Comparison of ENCODE assay signal across 9 mouse cellular contexts in the genomic region with DNA sequence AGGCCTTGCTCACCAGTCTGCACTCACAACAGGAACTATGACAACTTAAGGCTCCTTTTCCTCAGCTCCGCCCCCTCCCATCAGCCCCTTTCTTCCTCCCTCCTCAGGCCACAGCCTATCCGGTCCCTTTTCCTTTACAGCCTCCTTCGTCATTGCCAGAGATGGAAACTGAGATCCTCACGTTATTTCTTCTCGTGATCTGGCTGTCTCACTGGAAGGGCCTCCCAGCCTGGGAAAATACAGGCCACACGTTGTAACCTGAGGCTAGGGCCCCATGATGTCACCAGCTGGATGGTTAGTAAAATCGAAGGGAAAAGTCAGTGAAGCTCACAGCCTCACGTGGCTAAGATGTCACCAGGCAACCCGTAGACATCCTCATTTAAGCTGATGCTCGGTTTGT. TPM values are rescaled to one million over a fixed set of nuclear protein-coding genes. Genes with fewer than 3 reads are reported as not detected.
A peak's percentile ranks its signal among the peaks of the same experiment; 100 is the strongest.
DNase-seq lines count a peak whose midpoint lies in the region; ATAC-seq and TF ChIP-seq lines count a peak whose summit lies in the region.
"Had no signal": no experiment of that assay in that cellular context is flagged by ENCODE, and none has a peak within 500 bp of the region (broad histone marks: within the 10 kb centered on the region; RNA-seq: fewer than 3 reads in every experiment).

No protein-coding gene starts in this region.

- H3K4me2 ChIP-seq in forebrain, embryonic 13.5 days: 0 out of 2 replicates have a peak overlapping the region, but pooled peaks have one; percentile 11
- no peak overlapping the region for H3K4me2 ChIP-seq in forebrain, embryonic 11.5 days (ENCODE audit: low read depth, low read length, severe bottlenecking)
- H3K4me2 ChIP-seq in embryonic facial prominence, embryonic 15.5 days (replicated peaks): no peak overlapping the region
- H3K4me2 ChIP-seq: limb, embryonic 15.5 days had no signal

- peaks cover 27% of the 10 kb centered on the region for H3K9me3 ChIP-seq in forebrain, embryonic 13.5 days (replicated peaks)
- H3K9me3 ChIP-seq in forebrain, embryonic 11.5 days (ENCODE audit: control insufficient read depth, low read length): peaks cover 9% of the 10 kb centered on the region; the same call in 1 of the 2 replicates
- H3K9me3 ChIP-seq in embryonic facial prominence, embryonic 15.5 days (replicated peaks): no peaks in the 10 kb centered on the region
- H3K9me3 ChIP-seq: limb, embryonic 15.5 days had no signal

- H3K9ac ChIP-seq in forebrain, embryonic 13.5 days: no peak overlapping the region
- H3K9ac ChIP-seq in forebrain, embryonic 11.5 days (ENCODE audit: low read length): no peak overlapping the region
- no peak overlapping the region for H3K9ac ChIP-seq in embryonic facial prominence, embryonic 15.5 days
- no peak overlapping the region for H3K9ac ChIP-seq in liver, adult 2 months (ENCODE audit: low read depth, low read length)
- H3K9ac ChIP-seq: limb, embryonic 15.5 days had no signal

- no peak for ATAC-seq in forebrain, embryonic 13.5 days
- ATAC-seq in forebrain, embryonic 11.5 days (replicated peaks; ENCODE audit: low FRiP score): no peak
- ATAC-seq in embryonic facial prominence, embryonic 15.5 days (ENCODE audit: insufficient number of reproducible peaks, low FRiP score, low TSS enrichment, low read depth): no peak

- H3K4me3 ChIP-seq in forebrain, embryonic 13.5 days: no peak overlapping the region
- H3K4me3 ChIP-seq in forebrain, embryonic 11.5 days (ENCODE audit: low read depth, low read length): no peak overlapping the region
- H3K4me3 ChIP-seq in embryonic facial prominence, embryonic 15.5 days (replicated peaks): no peak overlapping the region
- H3K4me3 ChIP-seq in liver, adult 2 months (ENCODE audit: insufficient read depth, low read depth, low read length): peak overlapping the region; percentile 8; the same call in 1 of the 2 replicates
- peak overlapping the region; percentile 8; the same call in 1 of the 2 replicates for H3K4me3 ChIP-seq in small intestine, adult 2 months (ENCODE audit: low read depth, low read length)
- H3K4me3 ChIP-seq: limb, embryonic 15.5 days had no signal

- no peak for DNase-seq in forebrain, embryonic 11.5 days (ENCODE audit: low spot score)
- peak; percentile 90 for DNase-seq in CD4-positive, CD25-positive, alpha-beta regulatory T cell, adult 2 months (ENCODE audit: low read depth, low spot score)
- DNase-seq in liver, adult 2 months (ENCODE audit: extremely low read depth, low read depth, low spot score): peak; percentile 33
- DNase-seq in testis, postnatal 10 days (ENCODE audit: low spot score): no peak
- DNase-seq in cerebellum, adult 18-20 months: no peak

- H3K79me2 ChIP-seq in liver, adult 2 months (ENCODE audit: control insufficient read depth, insufficient read depth, low read length): no peaks in the 10 kb centered on the region

- H3K36me3 ChIP-seq in forebrain, embryonic 13.5 days (ENCODE audit: poor library complexity, severe bottlenecking): peaks cover 47% of the 10 kb centered on the region
- H3K36me3 ChIP-seq in forebrain, embryonic 11.5 days (ENCODE audit: control insufficient read depth, insufficient read depth, low read length): peaks cover 18% of the 10 kb centered on the region; the same call in 1 of the 2 replicates
- H3K36me3 ChIP-seq in embryonic facial prominence, embryonic 15.5 days: no peaks in the 10 kb centered on the region; the same call in 1 of the 2 replicates
- H3K36me3 ChIP-seq in liver, adult 2 months (ENCODE audit: control insufficient read depth, insufficient read depth, low read length): no peaks in the 10 kb centered on the region
- H3K36me3 ChIP-seq in small intestine, adult 2 months (ENCODE audit: control insufficient read depth, insufficient read depth, low read length): no peaks in the 10 kb centered on the region

- H3K27ac ChIP-seq in forebrain, embryonic 13.5 days: no peak overlapping the region
- no peak overlapping the region for H3K27ac ChIP-seq in forebrain, embryonic 11.5 days (ENCODE audit: low read depth, low read length)
- peak overlapping the region; percentile 55; the same call in 1 of the 2 replicates for H3K27ac ChIP-seq in embryonic facial prominence, embryonic 15.5 days (replicated peaks)
- no peak overlapping the region for H3K27ac ChIP-seq in liver, adult 2 months (replicated peaks; ENCODE audit: insufficient read depth, low read depth, low read length)
- no peak overlapping the region for H3K27ac ChIP-seq in small intestine, adult 2 months (ENCODE audit: insufficient read depth, low read depth, low read length)
- H3K27ac ChIP-seq: limb, embryonic 15.5 days had no signal

- 76% methylated on average over 10 of the region's 10 CpGs for WGBS in forebrain, embryonic 13.5 days
- 85% methylated on average over 10 of the region's 10 CpGs for WGBS in forebrain, embryonic 11.5 days
- WGBS in embryonic facial prominence, embryonic 15.5 days: 41% methylated on average over 10 of the region's 10 CpGs
- WGBS in liver, adult 2 months: 70% methylated on average over 10 of the region's 10 CpGs
- 62% methylated on average over 10 of the region's 10 CpGs for WGBS in small intestine, adult 2 months

- TF ChIP-seq CTCF in liver, adult 2 months (IDR thresholded peaks at IDR 0.05; ENCODE audit: low read depth, low read length): no peak
- no peak for TF ChIP-seq CTCF in small intestine, adult 2 months (IDR thresholded peaks at IDR 0.05; ENCODE audit: extremely low read depth, insufficient read length, insufficient replicate concordance, low read depth, low read length)

- H3K4me1 ChIP-seq in forebrain, embryonic 13.5 days: peaks cover 30% of the 10 kb centered on the region
- 0 out of 2 replicates have a peak, but pooled peaks cover 6% of the 10 kb centered on the region for H3K4me1 ChIP-seq in forebrain, embryonic 11.5 days (replicated peaks; ENCODE audit: control insufficient read depth, insufficient read depth, low read length)
- peaks cover 38% of the 10 kb centered on the region for H3K4me1 ChIP-seq in embryonic facial prominence, embryonic 15.5 days
- H3K4me1 ChIP-seq in liver, adult 2 months (ENCODE audit: control insufficient read depth, insufficient read depth, low read length): no peaks in the 10 kb centered on the region
- peaks cover 2% of the 10 kb centered on the region; the same call in 1 of the 2 replicates for H3K4me1 ChIP-seq in small intestine, adult 2 months (ENCODE audit: control insufficient read depth, insufficient read depth, insufficient read length, low read length)

- H3K27me3 ChIP-seq in forebrain, embryonic 13.5 days: no peaks in the 10 kb centered on the region
- H3K27me3 ChIP-seq in forebrain, embryonic 11.5 days (ENCODE audit: control insufficient read depth, insufficient read depth, low read length): no peaks in the 10 kb centered on the region
- no peaks in the 10 kb centered on the region for H3K27me3 ChIP-seq in embryonic facial prominence, embryonic 15.5 days
- peaks cover 6% of the 10 kb centered on the region for H3K27me3 ChIP-seq in liver, adult 2 months (ENCODE audit: control insufficient read depth, insufficient read depth, low read length)
- no peaks in the 10 kb centered on the region for H3K27me3 ChIP-seq in small intestine, adult 2 months (ENCODE audit: control insufficient read depth, insufficient read depth, low read length)
- H3K27me3 ChIP-seq: limb, embryonic 15.5 days had no signal

- no peak for TF ChIP-seq POLR2A in liver, adult 2 months (IDR thresholded peaks at IDR 0.05; ENCODE audit: extremely low read depth, insufficient read depth, low read length)
- no peak for TF ChIP-seq POLR2A in small intestine, adult 2 months (IDR thresholded peaks at IDR 0.05; ENCODE audit: low read depth, low read length)

RNA-seq across cellular contexts. Expression of a gene that starts 4.5 kb away (rescaled TPM):
- 138 and 142 TPM in 2 replicates for polyA plus RNA-seq in forebrain, embryonic 13.5 days (2015; fragmentation: Nextera tagmentation; extraction: Ambion mirVana)
- polyA plus RNA-seq in forebrain, embryonic 11.5 days (2014; fragmentation: Nextera tagmentation; extraction: Ambion mirVana): 134 and 139 TPM in 2 replicates
- polyA plus RNA-seq in embryonic facial prominence, embryonic 15.5 days (2015; fragmentation: Nextera tagmentation; extraction: Ambion mirVana): 43.7 and 44.6 TPM in 2 replicates
- total RNA-seq in liver, adult 2 months (2014; rRNA removed): 0.74 and 0.87 TPM in 2 replicates
- 0.31 and 2.0 TPM in 2 replicates for polyA plus RNA-seq in liver, adult 2 months (2012; rRNA removed)
- polyA plus RNA-seq in small intestine, adult 2 months (2012; rRNA removed): 6.6 and 15.0 TPM in 2 replicates

Comparison
In these comparisons a context has a peak if more than half of its experiments do, and no peak if none do; other contexts are left out.
1. H3K4me3 ChIP-seq: peak in liver, adult 2 months (single experiment) and small intestine, adult 2 months (single experiment); none in forebrain, embryonic 13.5 days (single experiment), forebrain, embryonic 11.5 days (single experiment) and embryonic facial prominence, embryonic 15.5 days (single experiment).
2. DNase-seq: peak in CD4-positive, CD25-positive, alpha-beta regulatory T cell, adult 2 months (single experiment) and liver, adult 2 months (single experiment); none in forebrain, embryonic 11.5 days (single experiment), testis, postnatal 10 days (single experiment) and cerebellum, adult 18-20 months (0 of 2).